In the genomic region with DNA sequence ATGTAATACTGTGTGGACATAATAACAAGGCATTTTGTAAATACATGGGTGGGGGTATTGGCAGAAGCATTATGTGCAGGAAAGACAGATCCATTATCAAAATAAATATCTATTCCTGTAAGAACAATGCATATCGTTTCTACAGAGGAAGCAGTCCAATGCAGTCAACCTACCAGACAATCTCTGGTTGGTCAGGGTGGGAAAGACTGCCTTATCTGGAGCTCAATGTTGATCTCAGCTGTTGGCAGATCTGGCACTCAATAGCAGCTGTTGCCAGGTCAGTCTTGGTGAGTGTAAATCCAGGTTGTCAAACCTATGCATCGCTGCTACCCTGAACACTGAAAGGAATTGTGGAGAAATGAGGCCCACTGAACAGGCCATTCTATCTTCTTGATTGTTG, we compare ENCODE assay signal across 22 mouse cellular contexts.
DNase-seq lines count a peak whose midpoint lies in the region; ATAC-seq and TF ChIP-seq lines count a peak whose summit lies in the region.
"Had no signal": no experiment of that assay in that cellular context is flagged by ENCODE, and none has a peak within 500 bp of the region (broad histone marks: within the 10 kb centered on the region; RNA-seq: fewer than 3 reads in every experiment).

No protein-coding gene starts in this region.

- no peaks in the 10 kb centered on the region for H3K27me3 ChIP-seq in limb, embryonic 11.5 days (ENCODE audit: control insufficient read depth, insufficient read depth, low read length)
- no peaks in the 10 kb centered on the region for H3K27me3 ChIP-seq in limb, embryonic 10.5 days (ENCODE audit: low read depth, poor library complexity, severe bottlenecking)
- no peaks in the 10 kb centered on the region for H3K27me3 ChIP-seq in lung, embryonic 14.5 days (ENCODE audit: insufficient read depth, low read length)
- H3K27me3 ChIP-seq in lung, embryonic 16.5 days (ENCODE audit: control insufficient read depth, insufficient read depth, low read depth, low read length) = no peaks in the 10 kb centered on the region
- H3K27me3 ChIP-seq in lung, postnatal 0 days (replicated peaks; ENCODE audit: insufficient read depth, low read length) = no peaks in the 10 kb centered on the region
- H3K27me3 ChIP-seq: CH12.LX, Patski had no signal

- no peak overlapping the region for H3K9ac ChIP-seq in limb, embryonic 11.5 days (ENCODE audit: low read length)
- H3K9ac ChIP-seq in lung, embryonic 14.5 days = no peak overlapping the region
- H3K9ac ChIP-seq in lung, embryonic 16.5 days (ENCODE audit: low read length) = no peak overlapping the region
- no peak overlapping the region for H3K9ac ChIP-seq in lung, postnatal 0 days (replicated peaks; ENCODE audit: low read depth)

- H3K4me2 ChIP-seq in limb, embryonic 11.5 days (ENCODE audit: low read depth, severe bottlenecking) = no peak overlapping the region
- no peak overlapping the region for H3K4me2 ChIP-seq in lung, embryonic 14.5 days
- H3K4me2 ChIP-seq in lung, embryonic 16.5 days (ENCODE audit: low read depth, low read length) = no peak overlapping the region
- H3K4me2 ChIP-seq in lung, postnatal 0 days (replicated peaks; ENCODE audit: low read depth, low read length) = no peak overlapping the region

- H3K4me1 ChIP-seq in limb, embryonic 11.5 days (ENCODE audit: control insufficient read depth, insufficient read depth, low read length) = no peaks in the 10 kb centered on the region
- peaks cover 3% of the 10 kb centered on the region; the same call in 1 of the 2 replicates for H3K4me1 ChIP-seq in limb, embryonic 10.5 days
- no peaks in the 10 kb centered on the region for H3K4me1 ChIP-seq in lung, embryonic 14.5 days (ENCODE audit: insufficient read depth)
- no peaks in the 10 kb centered on the region for H3K4me1 ChIP-seq in lung, embryonic 16.5 days (replicated peaks; ENCODE audit: control insufficient read depth, insufficient read depth, low read length)
- H3K4me1 ChIP-seq in lung, postnatal 0 days (ENCODE audit: insufficient read depth, low read depth, low read length) = no peaks in the 10 kb centered on the region

- no peaks in the 10 kb centered on the region for H3K36me3 ChIP-seq in limb, embryonic 11.5 days (ENCODE audit: control insufficient read depth, insufficient read depth, low read length)
- H3K36me3 ChIP-seq in limb, embryonic 10.5 days = no peaks in the 10 kb centered on the region
- no peaks in the 10 kb centered on the region for H3K36me3 ChIP-seq in lung, embryonic 14.5 days (ENCODE audit: insufficient read depth)
- H3K36me3 ChIP-seq in lung, embryonic 16.5 days (ENCODE audit: control insufficient read depth, insufficient read depth, low read length) = no peaks in the 10 kb centered on the region
- no peaks in the 10 kb centered on the region for H3K36me3 ChIP-seq in lung, postnatal 0 days (ENCODE audit: insufficient read depth, low read length)
- H3K36me3 ChIP-seq: G1E had no signal

- H3K27ac ChIP-seq in limb, embryonic 11.5 days (replicated peaks; ENCODE audit: low read depth, low read length) = no peak overlapping the region
- H3K27ac ChIP-seq in limb, embryonic 10.5 days = no peak overlapping the region
- H3K27ac ChIP-seq in lung, embryonic 14.5 days (ENCODE audit: low read depth) = no peak overlapping the region
- H3K27ac ChIP-seq in lung, embryonic 16.5 days (ENCODE audit: low read length) = no peak overlapping the region
- no peak overlapping the region for H3K27ac ChIP-seq in lung, postnatal 0 days (ENCODE audit: low read length)

- H3K9me3 ChIP-seq in limb, embryonic 11.5 days (ENCODE audit: control insufficient read depth, low read length) = no peaks in the 10 kb centered on the region
- no peaks in the 10 kb centered on the region for H3K9me3 ChIP-seq in limb, embryonic 10.5 days (replicated peaks)
- H3K9me3 ChIP-seq in lung, embryonic 14.5 days (ENCODE audit: low read depth, low read length) = no peaks in the 10 kb centered on the region
- H3K9me3 ChIP-seq in lung, embryonic 16.5 days (ENCODE audit: control insufficient read depth, low read length) = no peaks in the 10 kb centered on the region
- H3K9me3 ChIP-seq in lung, postnatal 0 days (ENCODE audit: low read length) = no peaks in the 10 kb centered on the region

- 0 out of 2 replicates have a peak, but pooled peaks have one; percentile 37 for ATAC-seq in limb, embryonic 11.5 days (ENCODE audit: insufficient number of reproducible peaks, low FRiP score, low TSS enrichment, low read depth)
- no peak; the same call in 1 of the 2 replicates for ATAC-seq in lung, embryonic 14.5 days (ENCODE audit: insufficient read depth)
- peak; percentile 59; the same call in 1 of the 2 replicates for ATAC-seq in lung, embryonic 16.5 days (ENCODE audit: low read depth)
- peak; percentile 67 for ATAC-seq in lung, postnatal 0 days
- ATAC-seq: activated CD4-positive, CD25-positive, alpha-beta regulatory T cell, adult 4 months; CD4-positive, CD25-positive, alpha-beta regulatory T cell, adult 4 months; Patski had no signal

- WGBS in limb, embryonic 11.5 days = 85% methylated on average over 2 of the region's 2 CpGs
- WGBS in limb, embryonic 10.5 days = 88% methylated on average over 2 of the region's 2 CpGs
- WGBS in lung, embryonic 14.5 days = 58% methylated on average over 2 of the region's 2 CpGs
- WGBS in lung, embryonic 16.5 days = 57% methylated on average over 2 of the region's 2 CpGs
- 60% methylated on average over 2 of the region's 2 CpGs for WGBS in lung, postnatal 0 days

- TF ChIP-seq EP300 in lung, postnatal 0 days (IDR thresholded peaks at IDR 0.05) = peak; percentile 69

- TF ChIP-seq CTCF in lung, embryonic 14.5 days (IDR thresholded peaks at IDR 0.05; ENCODE audit: low read depth) = no peak
- no peak for TF ChIP-seq CTCF in lung, postnatal 0 days (IDR thresholded peaks at IDR 0.05)

- no peak for DNase-seq in limb, embryonic 11.5 days (ENCODE audit: low spot score)
- no peak for DNase-seq in limb, embryonic 10.5 days (ENCODE audit: low spot score)
- peak; percentile 3 for DNase-seq in lung, embryonic 14.5 days
- DNase-seq in lung, adult 18-20 months = no peak
- no peak for DNase-seq in lung, postnatal 10 days
- DNase-seq in lung, postnatal 0 days (ENCODE audit: low spot score) = peak; percentile 25
- no peak for DNase-seq in lung, postnatal 4 days
- DNase-seq: adrenal gland, adult 2 months; adrenal gland, adult 8-10 months; adrenal gland, postnatal 10 days; adrenal gland, postnatal 14 days; adrenal gland, postnatal 25 days; adrenal gland, postnatal 36 days; B cell, adult 2 months; cerebellum, adult 11 months; cerebellum, adult 11-12 months had no signal

- no peak overlapping the region for H3K4me3 ChIP-seq in limb, embryonic 11.5 days (ENCODE audit: low read depth, low read length)
- H3K4me3 ChIP-seq in limb, embryonic 10.5 days = no peak overlapping the region
- H3K4me3 ChIP-seq in lung, embryonic 14.5 days (ENCODE audit: low read depth, low read length) = no peak overlapping the region
- H3K4me3 ChIP-seq in lung, embryonic 16.5 days (ENCODE audit: low read length) = no peak overlapping the region
- no peak overlapping the region for H3K4me3 ChIP-seq in lung, postnatal 0 days (ENCODE audit: low read depth, low read length)

Comparison
In these comparisons a context has a peak if more than half of its experiments do, and no peak if none do; other contexts are left out.
1. DNase-seq: peak in lung, embryonic 14.5 days (single experiment) and lung, postnatal 0 days (single experiment); none in limb, embryonic 11.5 days (single experiment), limb, embryonic 10.5 days (single experiment), lung, adult 18-20 months (0 of 2), lung, postnatal 10 days (single experiment) and lung, postnatal 4 days (0 of 2).